Mouse (Mus musculus) liver, embryonic 14 days (tissue): Measurements from ENCODE around the gene Kbtbd13. TPM values are rescaled to one million over a fixed set of nuclear protein-coding genes. Genes with fewer than 3 reads are reported as not detected.

Experiments used
- polyA plus RNA-seq: library from polyadenylated mRNA; depleted of rRNA; stranded (reverse); fragments of >200 nt; gene quantifications from 2 replicates; pipeline ENCODE4 v1.2.3, GENCODE M21; 2012; rRNA removed

Gene Kbtbd13
- polyA plus RNA-seq = 0.02 and 0.05 TPM in 2 replicates

GRCm38 (mm10) chr9:65391613-65391964 lies at the start of gene Kbtbd13:
Kbtbd13 (minus strand) TSS chr9:65391652.

GRCm38 (mm10) chr9:65435671-65436301 lies 44.3 kb upstream of the Kbtbd13 start, which contains the start of gene Mtfmt:
Mtfmt (plus strand) TSS chr9:65435782.

GRCm38 (mm10) chr9:65422760-65423501 lies 31.5 kb upstream of the Kbtbd13 start, which contains the start of gene Slc51b:
Slc51b (minus strand) TSS chr9:65422955.

GRCm38 (mm10) chr9:65398279-65398678 lies 6.8 kb upstream of the Kbtbd13 start, which contains the start of gene Rasl12:
Rasl12 (plus strand) TSS chr9:65398506.

GRCm38 (mm10) chr9:65360641-65361448 lies 30.6 kb downstream of the Kbtbd13 start, which contains the start of gene Ubap1l:
Ubap1l (plus strand) TSS chr9:65361041.

GRCm38 (mm10) chr9:65345854-65346475 lies 45.5 kb downstream of the Kbtbd13 start, which contains the start of gene Pdcd7:
Pdcd7 (plus strand) TSS chr9:65346104.

Other genes with a start within 250 kb of the Kbtbd13 start
- 4.0 and 5.9 TPM in 2 replicates for gene Parp16, start 196.3 kb downstream of the Kbtbd13 start, polyA plus RNA-seq
- gene Cilp, start 126.5 kb downstream of the Kbtbd13 start, polyA plus RNA-seq = 0.01 and 0.02 TPM in 2 replicates
- 11.1 and 12.7 TPM in 2 replicates for gene Clpx, start 97.4 kb downstream of the Kbtbd13 start, polyA plus RNA-seq
- 4.6 and 5.3 TPM in 2 replicates for gene Pdcd7, start 45.5 kb downstream of the Kbtbd13 start, polyA plus RNA-seq
- gene Ubap1l, start 30.6 kb downstream of the Kbtbd13 start, polyA plus RNA-seq = 0.07 and 0.22 TPM in 2 replicates
- 0.12 and 0.17 TPM in 2 replicates for gene Rasl12, start 6.9 kb upstream of the Kbtbd13 start, polyA plus RNA-seq
- 0.05 and 0.09 TPM in 2 replicates for gene Slc51b, start 31.3 kb upstream of the Kbtbd13 start, polyA plus RNA-seq
- 5.7 and 6.8 TPM in 2 replicates for gene Mtfmt, start 44.1 kb upstream of the Kbtbd13 start, polyA plus RNA-seq
- 7.6 and 7.7 TPM in 2 replicates for gene Spg21, start 69.3 kb upstream of the Kbtbd13 start, polyA plus RNA-seq
- 0.03 TPM in 1 of 2 replicates, not detected in the other for gene Ankdd1a, start 128.5 kb upstream of the Kbtbd13 start, polyA plus RNA-seq
- 13.8 and 17.3 TPM in 2 replicates for gene Plekho2, start 188.4 kb upstream of the Kbtbd13 start, polyA plus RNA-seq
- gene Pif1, start 195.5 kb upstream of the Kbtbd13 start, polyA plus RNA-seq = 9.4 and 12.9 TPM in 2 replicates
- 8.2 and 10.3 TPM in 2 replicates for gene Rbpms2, start 238.0 kb upstream of the Kbtbd13 start, polyA plus RNA-seq